Mouse (Mus musculus) cerebellum, adult 2 months (tissue): ENCODE results near the gene Bmpr1a.

Experiments used
- CTCF ChIP-seq: fragments of 200-500 bp; IDR thresholded peaks from 2 replicates; pipeline ENCODE4 v1.5.1; 2011; ENCODE audit warnings: low read depth, mild to moderate bottlenecking, control low read depth, low read length, moderate library complexity, borderline replicate concordance; ENCODE audit not compliant: insufficient read depth
- POLR2A ChIP-seq: fragments of 200-500 bp; IDR thresholded peaks from 2 replicates; pipeline ENCODE4 v1.6.1; 2011; ENCODE audit warnings: low read length, control low read depth, borderline replicate concordance; ENCODE audit not compliant: insufficient read depth

DNA sequence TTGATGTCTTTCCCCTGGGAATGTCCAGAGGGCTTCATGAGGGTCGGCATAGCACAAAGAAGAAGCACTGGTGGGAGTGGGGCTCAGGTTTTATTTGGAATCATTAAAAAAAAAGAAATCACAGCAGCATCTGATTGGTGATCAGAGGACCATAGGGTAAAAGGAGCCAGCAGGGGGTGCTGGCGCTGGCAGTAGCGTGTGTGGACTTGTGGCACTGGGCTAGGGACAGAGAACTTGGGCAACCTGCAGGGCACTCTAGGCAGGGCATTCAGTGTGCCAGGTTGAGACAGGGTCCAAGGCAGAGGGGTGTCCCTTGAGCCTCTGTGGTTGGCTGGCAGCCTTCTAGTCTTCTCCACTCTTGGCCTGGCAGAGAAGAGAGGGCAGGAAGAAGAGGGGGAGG is 132.9 kb downstream of the Bmpr1a start:
- no peak for TF ChIP-seq POLR2A
- no peak for TF ChIP-seq CTCF
